Mouse (Mus musculus) spleen, adult 2 months (tissue): Measurements from ENCODE around the gene Camsap2.

Experiments used
- CTCF ChIP-seq: fragments of 200-500 bp; IDR thresholded peaks from 2 replicates; pipeline ENCODE4 v1.5.1; 2011; ENCODE audit warnings: mild to moderate bottlenecking, inconsistent platforms; ENCODE audit not compliant: insufficient read depth, insufficient read length, insufficient replicate concordance; ENCODE audit errors: extremely low read depth
- POLR2A ChIP-seq: fragments of 200-500 bp; IDR thresholded peaks from 2 replicates; pipeline ENCODE4 v1.6.1; 2011; ENCODE audit warnings: low read depth, low read length, inconsistent platforms

DNA sequence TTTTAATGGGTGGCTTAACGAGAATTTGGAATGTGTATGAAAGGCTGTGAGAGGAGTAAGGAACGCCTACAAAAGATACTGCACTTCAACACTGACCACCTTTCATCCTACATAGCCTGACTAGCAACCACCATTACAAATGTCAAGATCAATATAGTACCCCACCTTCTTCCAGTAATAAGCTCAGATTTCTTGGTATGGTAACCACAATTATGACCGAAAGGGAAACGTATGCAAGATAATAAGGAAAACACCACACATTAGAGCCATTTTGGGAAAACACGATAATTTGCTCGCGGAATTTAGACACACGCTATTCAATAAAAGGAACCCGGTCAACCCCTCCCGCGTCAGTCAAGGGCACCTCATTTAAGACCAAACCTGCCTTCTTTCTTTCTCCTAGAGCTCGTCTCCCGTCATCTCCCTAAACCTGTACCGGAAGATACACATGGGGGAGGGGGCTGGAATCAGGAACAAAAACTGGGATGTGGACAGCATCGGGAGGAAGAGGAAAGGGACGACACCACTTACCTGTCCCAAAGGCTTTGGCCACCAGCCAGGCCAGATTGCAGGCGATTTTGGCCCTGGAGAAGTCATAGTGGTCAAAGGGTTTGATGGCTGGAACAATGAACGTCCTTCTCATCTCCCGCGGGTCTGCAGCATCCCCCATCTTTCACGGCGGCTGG is 993 bp downstream of the Camsap2 start:
- TF ChIP-seq CTCF, result no peak
- TF ChIP-seq POLR2A, result no peak
